Mouse (Mus musculus) limb, embryonic 14.5 days (tissue): ENCODE measurements around the gene Mlxip. TPM values are rescaled to one million over a fixed set of nuclear protein-coding genes. Genes with fewer than 3 reads are reported as not detected.

Experiments
- ATAC-seq: fragments of 200-750 bp; cut with Nextera tagmentation; 2 replicates; pipeline ENCODE4 v1.8.0; 2017; ENCODE audit warnings: low read depth, moderate number of reproducible peaks, moderate TSS enrichment; ENCODE audit not compliant: low FRiP score
- DNase-seq: peaks from one replicate; pipeline ENCODE4 v3.0.0-alpha.2; 2015; ENCODE audit warnings: low spot score
- H3K27ac ChIP-seq: fragments of 300-500 bp; sonication (generic); replicated peaks from 2 replicates; pipeline ENCODE4 v1.5.1; 2014; ENCODE audit warnings: low read depth, mild to moderate bottlenecking, low read length, moderate library complexity, mixed read lengths
- H3K27me3 ChIP-seq: fragments of 300-500 bp; sonication (generic); 2 replicates; pipeline ENCODE4 v1.6.1; 2014; ENCODE audit warnings: low read length, mixed read lengths; ENCODE audit not compliant: control insufficient read depth, insufficient read depth
- H3K36me3 ChIP-seq: fragments of 300-500 bp; sonication (generic); 2 replicates; pipeline ENCODE4 v1.6.1; 2014; ENCODE audit warnings: mild to moderate bottlenecking, low read length, moderate library complexity, mixed read lengths; ENCODE audit not compliant: control insufficient read depth, insufficient read depth
- H3K4me1 ChIP-seq: fragments of 300-500 bp; sonication (generic); 2 replicates; pipeline ENCODE4 v1.6.1; 2014; ENCODE audit warnings: antibody characterized with exemption, low read length, mixed read lengths; ENCODE audit not compliant: control insufficient read depth, insufficient read depth
- H3K4me2 ChIP-seq: fragments of 300-500 bp; sonication (generic); replicated peaks from 2 replicates; pipeline ENCODE4 v1.6.1; 2014; ENCODE audit warnings: low read depth, mild to moderate bottlenecking, low read length, moderate library complexity; ENCODE audit not compliant: severe bottlenecking
- H3K4me3 ChIP-seq: fragments of 300-500 bp; sonication (generic); replicated peaks from 2 replicates; pipeline ENCODE4 v1.5.1; 2014; ENCODE audit warnings: low read length
- H3K9ac ChIP-seq: fragments of 300-500 bp; sonication (generic); 2 replicates; pipeline ENCODE4 v1.6.1; 2014; ENCODE audit warnings: mild to moderate bottlenecking, low read depth, low read length, moderate library complexity; ENCODE audit not compliant: severe bottlenecking
- H3K9me3 ChIP-seq: fragments of 300-500 bp; sonication (generic); 2 replicates; pipeline ENCODE4 v1.6.1; 2016; ENCODE audit warnings: low read length; ENCODE audit not compliant: control insufficient read depth
- POLR2A ChIP-seq: fragments of 200-500 bp; IDR thresholded peaks from 2 replicates; pipeline ENCODE4 v1.8.0; 2012; ENCODE audit warnings: inconsistent platforms, mild to moderate bottlenecking, moderate library complexity, borderline replicate concordance; ENCODE audit not compliant: insufficient read depth, insufficient read length; ENCODE audit errors: extremely low read depth
- whole genome bisulfite sequencing: fragments of 180-500 bp; shearing (Covaris S2); extraction: QIAGEN DNeasy Blood & Tissue Kit; methylation state at CpG from one replicate; pipeline ENCODE4 v1.1.7; 2014; 5-methylcytosine and 5-hydroxymethylcytosine counted together
- polyA plus RNA-seq, 2 experiments: library from polyadenylated mRNA; depleted of rRNA in 1 of 2; stranded (reverse) in 1 of 2; unstranded in 1 of 2; fragments of >200 nt; fragmentation: Nextera tagmentation in 1 of 2; extraction: Ambion mirVana in 1 of 2; gene quantifications; 2 replicates each; pipeline versions ENCODE4 v1.2.1 to v1.2.3; 2012 to 2014

The Mlxip gene
- polyA plus RNA-seq, 2 experiments = 16.5 to 28.3 TPM

DNA sequence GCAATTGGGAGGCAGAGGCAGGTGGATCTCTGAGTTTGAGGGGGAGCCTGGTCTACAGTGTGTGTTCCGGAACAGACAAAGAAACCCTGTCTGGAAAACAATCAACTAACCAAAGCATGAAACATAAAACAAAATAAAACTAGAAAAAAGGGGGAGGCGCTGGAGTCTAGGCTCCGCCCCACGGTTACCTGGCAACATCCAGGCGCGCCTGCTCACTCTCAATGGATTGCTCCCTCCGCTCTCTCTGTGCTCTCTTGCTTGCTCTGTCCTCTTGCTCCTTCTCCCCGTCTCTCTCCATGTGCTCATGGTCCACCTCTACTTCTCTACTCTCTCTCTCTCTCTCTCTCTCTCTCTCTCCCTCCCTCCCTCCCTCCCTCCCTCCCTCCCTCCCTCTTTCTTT, 11.9 kb upstream of the Mlxip start:
- no peak for DNase-seq
- 91% methylated on average over 8 of the region's 8 CpGs for WGBS

DNA sequence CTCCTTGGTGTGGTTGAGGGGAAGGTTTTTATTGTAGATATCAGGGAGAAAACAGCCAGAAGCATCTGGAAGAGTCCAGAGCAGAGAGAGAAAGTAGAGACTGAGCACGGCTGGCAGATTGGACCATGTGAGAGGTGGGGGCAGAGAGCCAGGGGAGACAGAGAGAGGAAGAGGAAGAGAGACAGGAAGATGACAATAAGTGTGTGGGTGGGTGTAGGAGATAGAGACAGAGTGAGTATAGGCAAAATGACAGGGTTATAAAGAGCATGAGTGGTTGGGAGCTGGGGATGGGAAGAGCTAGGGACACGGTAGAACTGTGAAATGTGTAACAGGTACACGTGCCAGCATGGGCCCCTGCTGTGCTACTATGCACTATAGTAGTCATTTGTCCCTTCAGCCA, 6.1 kb upstream of the Mlxip start:
- H3K4me2 ChIP-seq = no peak overlapping the region
- peaks cover 8% of the 10 kb centered on the region; the same call in 1 of the 2 replicates for H3K4me1 ChIP-seq
- H3K36me3 ChIP-seq = no peaks in the 10 kb centered on the region
- H3K4me3 ChIP-seq = no peak overlapping the region
- ATAC-seq (no peak), DNase-seq (no peak)
- no peaks in the 10 kb centered on the region for H3K9me3 ChIP-seq
- TF ChIP-seq POLR2A = no peak
- WGBS = 27% methylated on average over 3 of the region's 3 CpGs
- H3K27ac ChIP-seq = no peak overlapping the region
- H3K9ac ChIP-seq = no peak overlapping the region
- no peaks in the 10 kb centered on the region for H3K27me3 ChIP-seq

More for the DNA sequence above, 11.9 kb upstream of the Mlxip start:
- no peak for ATAC-seq
- Histone ChIP-seq H3K9me3 (no peaks in the 10 kb centered on the region), H3K36me3 (no peaks in the 10 kb centered on the region), H3K9ac (no peak overlapping the region), H3K4me3 (no peak overlapping the region), H3K4me1 (0 out of 2 replicates have a peak, but pooled peaks cover 3% of the 10 kb centered on the region), H3K4me2 (no peak overlapping the region), H3K27me3 (no peaks in the 10 kb centered on the region), H3K27ac (no peak overlapping the region)
- TF ChIP-seq POLR2A = no peak

DNA sequence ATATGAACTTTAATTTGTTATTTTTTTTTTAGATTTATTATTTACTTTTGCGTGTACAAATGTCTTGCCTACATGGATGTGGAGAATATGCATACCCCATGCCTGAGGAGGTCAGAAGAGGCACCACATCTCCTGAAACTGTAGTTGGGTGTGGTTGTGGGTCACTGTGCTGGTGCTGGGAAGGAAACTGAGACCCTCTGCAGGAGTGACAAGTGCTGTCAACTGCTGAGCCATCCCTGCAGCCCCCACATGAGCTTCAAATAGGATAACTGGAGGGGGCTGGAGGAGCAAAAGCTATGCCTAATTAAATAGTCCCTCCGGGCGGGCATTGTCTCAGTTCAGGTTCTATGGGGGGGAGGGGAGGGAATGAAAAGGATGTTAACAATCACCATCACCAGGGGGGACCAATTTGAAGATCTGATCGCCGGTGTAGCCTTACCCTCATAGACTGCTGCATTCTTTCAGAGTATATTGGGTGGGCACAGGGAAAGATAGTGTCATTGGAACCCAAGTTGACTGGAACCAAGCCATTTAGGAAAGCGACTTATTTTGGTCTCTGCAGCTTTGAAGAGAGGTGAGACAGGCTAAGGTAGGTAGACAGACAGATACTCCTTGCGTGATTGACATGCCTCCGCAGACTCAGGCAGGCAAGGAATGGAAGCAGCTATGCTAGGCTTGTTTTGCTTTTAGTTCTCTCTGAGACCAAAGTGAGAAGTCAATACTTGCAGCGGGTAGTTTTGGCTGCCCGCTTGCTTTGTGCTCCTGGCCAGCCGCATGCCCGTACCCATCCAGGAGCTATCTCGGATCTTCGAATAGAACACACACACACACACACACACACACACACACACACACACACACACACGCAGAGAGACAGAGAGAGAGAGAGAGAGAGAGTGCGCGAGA, 3.8 kb upstream of the Mlxip start:
- no peak for ATAC-seq
- Histone ChIP-seq H3K27ac (no peak overlapping the region), H3K4me2 (peak overlapping the region; percentile 60), H3K36me3 (no peaks in the 10 kb centered on the region), H3K4me1 (peaks cover 10% of the 10 kb centered on the region; the same call in 1 of the 2 replicates), H3K4me3 (peak overlapping the region; percentile 40), H3K27me3 (no peaks in the 10 kb centered on the region), H3K9ac (peak overlapping the region; percentile 46), H3K9me3 (no peaks in the 10 kb centered on the region)
- TF ChIP-seq POLR2A = no peak
- WGBS = 6% methylated on average over 17 of the region's 17 CpGs
- no peak for DNase-seq

DNA sequence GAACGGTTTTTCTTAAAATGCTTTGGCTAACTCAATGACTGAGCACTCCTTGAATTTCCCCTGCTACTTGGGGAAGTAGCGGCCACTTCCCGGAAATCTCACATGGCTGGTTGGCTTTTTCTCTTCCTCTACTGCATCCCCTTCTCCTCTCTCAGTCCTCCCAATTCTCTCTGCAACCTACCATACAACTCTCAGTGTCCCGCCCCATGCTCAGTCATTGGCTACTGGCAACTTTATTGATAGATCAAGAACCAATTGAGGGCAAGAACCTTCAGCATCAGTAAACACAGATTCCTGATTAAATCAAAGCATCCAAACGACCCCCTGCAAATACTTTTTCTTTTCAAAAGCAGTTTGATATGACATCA, 3.2 kb upstream of the Mlxip start:
- H3K27ac ChIP-seq = no peak overlapping the region
- no peaks in the 10 kb centered on the region for H3K9me3 ChIP-seq
- no peaks in the 10 kb centered on the region for H3K27me3 ChIP-seq
- H3K4me3 ChIP-seq = peak overlapping the region; percentile 40
- no peak for TF ChIP-seq POLR2A
- no peaks in the 10 kb centered on the region for H3K36me3 ChIP-seq
- H3K9ac ChIP-seq = peak overlapping the region; percentile 46
- H3K4me2 ChIP-seq = peak overlapping the region; percentile 60
- DNase-seq = peak; percentile 72
- 7% methylated on average over 5 of the region's 5 CpGs for WGBS
- no peak for ATAC-seq
- peaks cover 16% of the 10 kb centered on the region for H3K4me1 ChIP-seq

DNA sequence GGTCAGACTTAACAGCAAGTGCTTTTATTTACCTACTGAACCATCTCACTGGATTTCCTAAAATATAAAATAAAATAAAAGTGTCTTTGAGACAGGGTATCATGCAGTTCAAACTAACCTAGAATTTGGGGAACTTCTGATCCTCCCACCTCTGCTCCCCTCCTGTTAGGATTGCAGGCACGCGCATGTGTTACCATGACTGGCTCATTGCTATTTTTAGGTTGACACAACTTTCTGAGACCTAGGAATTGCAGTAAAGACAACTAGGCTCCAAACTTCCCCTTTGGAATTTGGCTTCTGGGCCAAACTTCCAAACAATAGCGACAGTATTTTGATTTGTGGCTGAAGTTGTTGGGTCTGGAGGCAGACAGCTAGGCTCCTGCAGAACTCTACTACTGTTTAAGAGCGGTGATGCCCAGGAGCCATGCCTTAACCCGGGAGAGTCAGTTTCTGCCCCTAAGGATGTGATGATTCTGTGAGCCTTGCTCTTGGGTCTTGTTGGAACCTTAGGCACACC, 754 bp upstream of the Mlxip start:
- peak overlapping the region; percentile 93 for H3K4me3 ChIP-seq
- H3K9ac ChIP-seq = peak overlapping the region; percentile 93
- H3K4me2 ChIP-seq = peak overlapping the region; percentile 67
- no peak for ATAC-seq
- 23% methylated on average over 5 of the region's 5 CpGs for WGBS
- no peak for DNase-seq
- H3K27ac ChIP-seq = peak overlapping the region; percentile 79
- no peaks in the 10 kb centered on the region for H3K27me3 ChIP-seq
- H3K36me3 ChIP-seq = no peaks in the 10 kb centered on the region
- no peaks in the 10 kb centered on the region for H3K9me3 ChIP-seq
- no peak for TF ChIP-seq POLR2A
- H3K4me1 ChIP-seq = peaks cover 27% of the 10 kb centered on the region
